Mouse (Mus musculus): ENCODE data around the gene Olfr1312. TPM values are rescaled to one million over a fixed set of nuclear protein-coding genes. Genes with fewer than 3 reads are reported as not detected.

The Olfr1312 gene
- not detected for polyA plus RNA-seq (2015; fragmentation: Illumina TruSeq; extraction: RNeasy Lipid Tissue Mini Kit (QIAGEN cat#74804); ENCODE audit: insufficient read depth, low read depth, low replicate concordance)

DNA sequence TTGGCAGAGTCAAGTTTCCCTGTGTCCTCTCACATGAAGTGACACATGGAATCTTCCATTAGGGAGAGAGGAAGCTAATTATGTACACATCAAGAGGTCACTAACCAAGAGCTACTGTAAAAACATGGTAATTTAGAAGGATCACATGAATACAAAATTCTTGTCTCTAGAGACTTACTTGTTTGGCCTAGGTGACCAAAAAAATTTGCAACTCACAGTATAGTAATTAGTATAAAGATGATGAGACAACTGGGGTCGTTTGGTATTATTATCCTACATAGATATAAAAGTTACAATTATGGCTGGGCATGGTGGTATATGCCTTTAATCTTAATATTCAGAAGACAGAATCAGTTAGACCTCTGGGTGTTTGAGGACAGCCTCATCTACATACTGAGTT is at the start of gene Olfr1312:
Gene Olfr1312 (minus strand): TSS at position 101 of the 400 bp plus-strand sequence.

DNA sequence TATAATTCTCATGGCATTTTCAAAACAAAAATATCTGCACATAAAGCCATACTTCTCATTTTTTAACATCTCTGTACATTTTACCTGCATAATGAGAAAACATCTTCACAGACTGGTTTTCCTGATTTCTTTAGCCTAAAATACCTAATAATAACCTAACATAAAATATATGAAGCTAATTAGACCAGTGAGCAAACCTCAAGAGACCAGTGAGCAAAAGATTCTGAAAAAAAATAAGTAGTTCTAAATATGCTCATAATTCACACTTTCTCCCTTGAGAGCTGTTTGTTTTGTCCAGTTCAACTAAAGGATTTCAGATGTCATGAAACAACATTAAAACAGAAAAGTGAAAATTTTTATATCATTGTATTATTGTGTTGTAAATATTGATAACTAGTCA is 46.6 kb upstream of the Olfr1312 start, which contains the start of gene Olfr1314:
Gene Olfr1314 (minus strand): TSS at position 101 of the 400 bp plus-strand sequence.

DNA sequence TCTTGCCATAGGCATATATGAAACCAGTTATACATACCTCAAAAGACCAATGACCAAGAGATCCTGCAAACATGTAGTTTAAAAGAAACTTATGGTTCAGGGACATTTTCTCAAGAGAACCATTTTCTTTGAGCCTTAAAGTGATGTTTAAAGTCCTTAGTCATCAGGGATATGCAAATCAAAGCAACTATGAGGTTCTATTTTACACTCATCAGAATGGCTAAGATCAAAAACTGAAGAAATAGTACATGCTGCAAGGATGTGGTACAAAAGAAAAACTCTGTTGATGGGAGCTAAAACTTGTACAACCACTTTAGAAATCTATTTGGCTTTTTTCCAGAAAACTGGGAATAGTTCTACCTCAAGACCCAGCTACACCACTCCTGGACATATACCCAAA is 27.7 kb upstream of the Olfr1312 start, which contains the start of gene Olfr1313:
Gene Olfr1313 (minus strand): TSS at position 101 of the 400 bp plus-strand sequence.

DNA sequence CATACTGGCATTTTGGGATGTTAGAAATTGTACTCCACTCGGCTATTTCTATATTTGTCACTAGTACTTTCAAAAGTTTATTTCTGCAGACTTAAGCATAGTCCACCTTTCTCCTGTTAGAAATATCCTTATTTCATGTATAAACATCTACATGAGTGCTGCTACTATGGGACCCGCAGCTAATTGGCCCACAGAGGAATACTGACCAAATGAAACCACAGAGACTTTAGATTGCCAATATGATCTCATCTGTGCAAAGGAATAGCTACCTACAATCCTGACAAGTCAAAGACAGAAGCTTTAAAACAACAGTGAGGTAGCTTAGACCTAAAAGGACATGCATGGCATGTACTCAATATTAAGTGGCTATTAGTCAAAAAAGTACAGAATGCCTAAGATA is 25.7 kb downstream of the Olfr1312 start, which contains the start of gene Olfr1311:
Gene Olfr1311 (minus strand): TSS at position 101 of the 400 bp plus-strand sequence.

GRCm38 (mm10) chr2:112012608-112013007 is 37.4 kb downstream of the Olfr1312 start, which contains the start of gene Olfr1310:
Gene Olfr1310 (minus strand): TSS chr2:112012708.

DNA sequence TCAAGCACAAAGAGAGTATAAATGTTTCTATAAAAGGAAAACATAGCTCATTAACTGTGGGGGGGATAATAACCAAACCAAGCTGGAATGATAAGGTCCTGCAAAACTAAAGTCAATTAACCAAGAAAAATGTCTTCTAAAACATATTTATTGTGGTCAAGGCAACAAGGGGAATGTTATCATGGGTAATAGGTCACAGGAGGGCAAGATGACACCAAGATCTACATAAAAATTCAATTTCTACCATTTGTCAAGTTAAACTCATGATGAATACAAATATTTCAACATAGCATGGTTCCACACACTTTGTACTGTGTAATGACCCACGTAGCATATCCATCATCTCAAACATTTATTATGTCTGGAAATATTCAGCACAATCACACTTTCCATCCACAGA is 59.9 kb downstream of the Olfr1312 start, which contains the start of gene Olfr1309:
Gene Olfr1309 (minus strand): TSS at position 101 of the 400 bp plus-strand sequence.

Other genes starting within 250 kb of the Olfr1312 start
- gene Olfr1303, start 229.9 kb downstream of the Olfr1312 start, polyA plus RNA-seq (2015; fragmentation: Illumina TruSeq; extraction: RNeasy Lipid Tissue Mini Kit (QIAGEN cat#74804); ENCODE audit: insufficient read depth, low read depth, low replicate concordance), result not detected
- gene Olfr1305, start 173.1 kb downstream of the Olfr1312 start, polyA plus RNA-seq (2015; fragmentation: Illumina TruSeq; extraction: RNeasy Lipid Tissue Mini Kit (QIAGEN cat#74804); ENCODE audit: insufficient read depth, low read depth, low replicate concordance), result not detected
- gene Olfr1306, start 134.0 kb downstream of the Olfr1312 start, polyA plus RNA-seq (2015; fragmentation: Illumina TruSeq; extraction: RNeasy Lipid Tissue Mini Kit (QIAGEN cat#74804); ENCODE audit: insufficient read depth, low read depth, low replicate concordance), result not detected
- gene Olfr1307, start 100.8 kb downstream of the Olfr1312 start, polyA plus RNA-seq (2015; fragmentation: Illumina TruSeq; extraction: RNeasy Lipid Tissue Mini Kit (QIAGEN cat#74804); ENCODE audit: insufficient read depth, low read depth, low replicate concordance), result not detected
- not detected for gene Olfr1308, start 85.3 kb downstream of the Olfr1312 start, polyA plus RNA-seq (2015; fragmentation: Illumina TruSeq; extraction: RNeasy Lipid Tissue Mini Kit (QIAGEN cat#74804); ENCODE audit: insufficient read depth, low read depth, low replicate concordance)
- not detected for gene Olfr1309, start 60.0 kb downstream of the Olfr1312 start, polyA plus RNA-seq (2015; fragmentation: Illumina TruSeq; extraction: RNeasy Lipid Tissue Mini Kit (QIAGEN cat#74804); ENCODE audit: insufficient read depth, low read depth, low replicate concordance)
- gene Olfr1310, start 37.5 kb downstream of the Olfr1312 start, polyA plus RNA-seq (2015; fragmentation: Illumina TruSeq; extraction: RNeasy Lipid Tissue Mini Kit (QIAGEN cat#74804); ENCODE audit: insufficient read depth, low read depth, low replicate concordance), result not detected
- not detected for gene Olfr1311, start 25.8 kb downstream of the Olfr1312 start, polyA plus RNA-seq (2015; fragmentation: Illumina TruSeq; extraction: RNeasy Lipid Tissue Mini Kit (QIAGEN cat#74804); ENCODE audit: insufficient read depth, low read depth, low replicate concordance)
- gene Olfr1313, start 27.6 kb upstream of the Olfr1312 start, polyA plus RNA-seq (2015; fragmentation: Illumina TruSeq; extraction: RNeasy Lipid Tissue Mini Kit (QIAGEN cat#74804); ENCODE audit: insufficient read depth, low read depth, low replicate concordance), result not detected
- not detected for gene Olfr1314, start 46.5 kb upstream of the Olfr1312 start, polyA plus RNA-seq (2015; fragmentation: Illumina TruSeq; extraction: RNeasy Lipid Tissue Mini Kit (QIAGEN cat#74804); ENCODE audit: insufficient read depth, low read depth, low replicate concordance)
- not detected for gene Olfr1315-ps1, start 65.2 kb upstream of the Olfr1312 start, polyA plus RNA-seq (2015; fragmentation: Illumina TruSeq; extraction: RNeasy Lipid Tissue Mini Kit (QIAGEN cat#74804); ENCODE audit: insufficient read depth, low read depth, low replicate concordance)
- gene Olfr1316, start 84.7 kb upstream of the Olfr1312 start, polyA plus RNA-seq (2015; fragmentation: Illumina TruSeq; extraction: RNeasy Lipid Tissue Mini Kit (QIAGEN cat#74804); ENCODE audit: insufficient read depth, low read depth, low replicate concordance), result not detected
- not detected for gene Olfr1317, start 90.1 kb upstream of the Olfr1312 start, polyA plus RNA-seq (2015; fragmentation: Illumina TruSeq; extraction: RNeasy Lipid Tissue Mini Kit (QIAGEN cat#74804); ENCODE audit: insufficient read depth, low read depth, low replicate concordance)
- not detected for gene Olfr1318, start 104.0 kb upstream of the Olfr1312 start, polyA plus RNA-seq (2015; fragmentation: Illumina TruSeq; extraction: RNeasy Lipid Tissue Mini Kit (QIAGEN cat#74804); ENCODE audit: insufficient read depth, low read depth, low replicate concordance)
- 4.5 TPM for gene Lpcat4, start 189.2 kb upstream of the Olfr1312 start, polyA plus RNA-seq (2015; fragmentation: Illumina TruSeq; extraction: RNeasy Lipid Tissue Mini Kit (QIAGEN cat#74804); ENCODE audit: insufficient read depth, low read depth, low replicate concordance)
- gene Nutm1, start 209.1 kb upstream of the Olfr1312 start, polyA plus RNA-seq (2015; fragmentation: Illumina TruSeq; extraction: RNeasy Lipid Tissue Mini Kit (QIAGEN cat#74804); ENCODE audit: insufficient read depth, low read depth, low replicate concordance), result not detected
- gene Nop10, start 211.7 kb upstream of the Olfr1312 start, polyA plus RNA-seq (2015; fragmentation: Illumina TruSeq; extraction: RNeasy Lipid Tissue Mini Kit (QIAGEN cat#74804); ENCODE audit: insufficient read depth, low read depth, low replicate concordance), result 25.2 TPM
- gene Slc12a6, start 215.6 kb upstream of the Olfr1312 start, polyA plus RNA-seq (2015; fragmentation: Illumina TruSeq; extraction: RNeasy Lipid Tissue Mini Kit (QIAGEN cat#74804); ENCODE audit: insufficient read depth, low read depth, low replicate concordance), result 9.5 TPM
- not detected for gene Gm21985, start 216.1 kb upstream of the Olfr1312 start, polyA plus RNA-seq (2015; fragmentation: Illumina TruSeq; extraction: RNeasy Lipid Tissue Mini Kit (QIAGEN cat#74804); ENCODE audit: insufficient read depth, low read depth, low replicate concordance)

All from pancreas, adult 10 weeks (tissue).